Mouse (Mus musculus) regulatory T cell (primary cell): ENCODE measurements around the gene Gm2a.
"Not testable (repeated sequence)": the region's sequence is repeated elsewhere in the genome, so short reads cannot be mapped to it uniquely, and the experiment has no call there.

ENCODE experiments used
- in situ Hi-C: fragments of 300-600 bp; cut with MboI, MseI; formaldehyde crosslinking; loops from one replicate; pipeline ENCODE4 v1.15.1; 2025; ENCODE audit warnings: high pct_unique_total_duplicates

Gm2a gene

GRCm38 (mm10) chr11:55097463-55098188, at the start of gene Gm2a:
TSS of gene Gm2a (plus strand) at chr11:55098115.
- in situ Hi-C loops = no loop called here

- in situ Hi-C loops = no loop called here
These were observed 46.9 kb upstream of the Gm2a start for GRCm38 (mm10) chr11:55050837-55051510.

GRCm38 (mm10) chr11:55057511-55057910, 40.4 kb upstream of the Gm2a start:
- in situ Hi-C loops = no loop called here

- in situ Hi-C loops = no loop called here
These were observed 37.1 kb upstream of the Gm2a start for GRCm38 (mm10) chr11:55060802-55061201.

GRCm38 (mm10) chr11:55062856-55063255, 35.1 kb upstream of the Gm2a start:
- in situ Hi-C loops = no loop called here

GRCm38 (mm10) chr11:55066921-55067320, 31.0 kb upstream of the Gm2a start:
- in situ Hi-C loops = no loop called here

GRCm38 (mm10) chr11:55069023-55069422, 28.9 kb upstream of the Gm2a start:
- in situ Hi-C loops = no loop called here

- in situ Hi-C loops = no loop called here
These were observed 26.6 kb upstream of the Gm2a start for GRCm38 (mm10) chr11:55071344-55071743.

GRCm38 (mm10) chr11:55072467-55072866, 25.4 kb upstream of the Gm2a start:
- in situ Hi-C loops = no loop called here

GRCm38 (mm10) chr11:55073191-55073590, 24.7 kb upstream of the Gm2a start:
- in situ Hi-C loops = no loop called here

GRCm38 (mm10) chr11:55075602-55076001, 22.3 kb upstream of the Gm2a start:
- in situ Hi-C loops = no loop called here

GRCm38 (mm10) chr11:55076234-55076633, 21.7 kb upstream of the Gm2a start:
- in situ Hi-C loops = no loop called here

- in situ Hi-C loops = no loop called here
These were observed 20.3 kb upstream of the Gm2a start, which contains the start of gene Ccdc69 for GRCm38 (mm10) chr11:55077331-55078231. TSS of gene Ccdc69 (minus strand) at chr11:55078131.

GRCm38 (mm10) chr11:55078502-55078901, 19.4 kb upstream of the Gm2a start:
- in situ Hi-C loops = no loop called here

GRCm38 (mm10) chr11:55079180-55079579, 18.7 kb upstream of the Gm2a start:
- in situ Hi-C loops = no loop called here

GRCm38 (mm10) chr11:55081206-55081605, 16.7 kb upstream of the Gm2a start:
- in situ Hi-C loops = loop anchor here (10.0 kb wide), 1 partner anchor 304 kb away; no protein-coding TSS in a partner anchor

GRCm38 (mm10) chr11:55084629-55085028, 13.3 kb upstream of the Gm2a start:
- in situ Hi-C loops = loop anchor here (10.0 kb wide), 1 partner anchor 300 kb away; no protein-coding TSS in a partner anchor

- in situ Hi-C loops = loop anchor here (10.0 kb wide), 1 partner anchor 299 kb away; no protein-coding TSS in a partner anchor
These were observed 12.5 kb upstream of the Gm2a start for GRCm38 (mm10) chr11:55085396-55085795.

- in situ Hi-C loops = loop anchor here (10.0 kb wide), 1 partner anchor 298 kb away; no protein-coding TSS in a partner anchor
These were observed 10.9 kb upstream of the Gm2a start for GRCm38 (mm10) chr11:55087006-55087405.

- in situ Hi-C loops = loop anchor here (10.0 kb wide), 1 partner anchor 295 kb away; no protein-coding TSS in a partner anchor
These were observed 8.0 kb upstream of the Gm2a start for GRCm38 (mm10) chr11:55089892-55090291.

- in situ Hi-C loops = no loop called here
These were observed 4.8 kb upstream of the Gm2a start for GRCm38 (mm10) chr11:55093096-55093495.

- in situ Hi-C loops = not testable (repeated sequence)
These were observed 1.6 kb upstream of the Gm2a start for GRCm38 (mm10) chr11:55096296-55096695.
